In genomic region chr5:140775111-140775510, GRCm38 (mm10) we compare ENCODE assay signal across 27 mouse cellular contexts.
"Had no signal": no experiment of that assay in that cellular context is flagged by ENCODE, and none has a peak within 500 bp of the region (broad histone marks: within the 10 kb centered on the region; RNA-seq: fewer than 3 reads in every experiment).

No protein-coding gene starts in this region.

- DNase-seq: gastrocnemius, adult 2 months; gastrocnemius, postnatal 10 days; gastrocnemius, postnatal 25 days; heart, adult 18-20 months; heart, postnatal 10 days; heart, postnatal 4 days; kidney, adult 18-20 months; kidney, adult 8-10 months; kidney, postnatal 10 days; kidney, postnatal 25 days; kidney, postnatal 4 days; layer of hippocampus, adult 9-11 months; liver; liver, embryonic 13.5 days; liver, postnatal 0 days had no signal

- H3K4me2 ChIP-seq: heart, embryonic 11.5 days; hindbrain, embryonic 12.5 days; hindbrain, embryonic 14.5 days; intestine, embryonic 15.5 days; limb, embryonic 12.5 days; liver, embryonic 11.5 days; liver, embryonic 13.5 days; liver, embryonic 15.5 days had no signal

- ATAC-seq: hindbrain, embryonic 16.5 days; inflammation-experienced regulatory T-cells, adult 6 months; intestine, embryonic 15.5 days; intestine, postnatal 0 days; liver, postnatal 0 days had no signal

- H3K9me3 ChIP-seq: hindbrain, embryonic 10.5 days; hindbrain, embryonic 12.5 days; intestine, embryonic 15.5 days; limb, embryonic 10.5 days; limb, embryonic 12.5 days; liver, embryonic 13.5 days; liver, embryonic 15.5 days had no signal

- H3K27ac ChIP-seq: gastrocnemius, adult 2 months; hindbrain, embryonic 10.5 days; hindbrain, embryonic 12.5 days; hindbrain, embryonic 14.5 days; intestine, embryonic 15.5 days; limb, embryonic 10.5 days; limb, embryonic 12.5 days; liver, embryonic 13.5 days; liver, embryonic 15.5 days had no signal

- H3K27me3 ChIP-seq: hindbrain, embryonic 12.5 days; intestine, embryonic 15.5 days; limb, embryonic 12.5 days; liver, embryonic 13.5 days; liver, embryonic 15.5 days had no signal

- H3K4me3 ChIP-seq: gastrocnemius, adult 2 months; hindbrain, embryonic 10.5 days; hindbrain, embryonic 12.5 days; intestine, embryonic 15.5 days; limb, embryonic 10.5 days; limb, embryonic 12.5 days; liver, embryonic 13.5 days; liver, embryonic 15.5 days had no signal

- H3K9ac ChIP-seq: hindbrain, embryonic 12.5 days; hindbrain, embryonic 14.5 days; intestine, embryonic 15.5 days; limb, embryonic 12.5 days; liver, embryonic 13.5 days; liver, embryonic 15.5 days; liver, postnatal 0 days had no signal
